Mouse (Mus musculus) limb, embryonic 10.5 days (tissue): ENCODE data around the gene Dclre1b. TPM values are rescaled to one million over a fixed set of nuclear protein-coding genes. Genes with fewer than 3 reads are reported as not detected.
A peak's percentile ranks its signal among the peaks of the same experiment; 100 is the strongest.
"Not testable (repeated sequence)": the region's sequence is repeated elsewhere in the genome, so short reads cannot be mapped to it uniquely, and the experiment has no call there.

ENCODE experiments used
- DNase-seq: peaks from one replicate; pipeline ENCODE4 v3.0.0-alpha.2; 2017; ENCODE audit warnings: low spot score
- H3K27ac ChIP-seq: fragments of 300-500 bp; sonication (generic); 2 replicates; pipeline ENCODE4 v1.5.1; 2016; ENCODE audit warnings: mild to moderate bottlenecking
- H3K27me3 ChIP-seq: fragments of 300-500 bp; sonication (generic); 2 replicates; pipeline ENCODE4 v1.6.1; 2016; ENCODE audit warnings: low read depth, mild to moderate bottlenecking; ENCODE audit not compliant: poor library complexity, severe bottlenecking
- H3K36me3 ChIP-seq: fragments of 300-500 bp; sonication (generic); 2 replicates; pipeline ENCODE4 v1.6.1; 2016; ENCODE audit warnings: mild to moderate bottlenecking, moderate library complexity
- H3K4me1 ChIP-seq: fragments of 300-500 bp; sonication (generic); 2 replicates; pipeline ENCODE4 v1.6.1; 2016
- H3K4me3 ChIP-seq: fragments of 300-500 bp; sonication (generic); 2 replicates; pipeline ENCODE4 v1.5.1; 2016; ENCODE audit warnings: mild to moderate bottlenecking, moderate library complexity
- H3K9me3 ChIP-seq: fragments of 300-500 bp; sonication (generic); replicated peaks from 2 replicates; pipeline ENCODE4 v1.6.1; 2016; ENCODE audit warnings: mild to moderate bottlenecking
- WGBS: fragments of 180-500 bp; shearing (Covaris S2); methylation state at CpG from one replicate; pipeline ENCODE4 v1.1.7; 2016; 5-methylcytosine and 5-hydroxymethylcytosine counted together
- polyA plus RNA-seq: library from polyadenylated mRNA; unstranded; fragments of >200 nt; fragmentation: Nextera tagmentation; extraction: Ambion mirVana; gene quantifications from 2 replicates; pipeline ENCODE4 v1.2.1, GENCODE M21; 2016

Gene Dclre1b
- polyA plus RNA-seq, 1 experiment from 2014 or later, result 37.9 TPM

DNA sequence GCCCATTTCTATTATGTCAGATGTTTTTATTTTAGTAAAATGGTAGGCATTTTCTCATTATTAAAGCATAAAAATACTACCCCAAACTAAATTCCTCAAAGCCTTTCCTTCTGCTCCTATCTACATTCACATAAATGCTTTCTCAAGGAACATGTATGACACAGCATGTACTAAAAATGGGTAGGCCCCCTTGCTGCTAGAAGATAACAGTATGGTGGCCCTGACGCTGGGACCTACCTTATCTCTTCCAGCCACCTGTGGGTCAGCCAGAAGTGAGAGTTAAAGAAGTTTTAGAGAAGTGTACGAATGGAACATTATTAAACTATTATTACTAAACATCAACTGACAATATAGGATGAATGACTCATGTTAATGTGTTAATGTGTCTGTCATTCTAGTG, 9.7 kb downstream of the Dclre1b start:
- no peaks in the 10 kb centered on the region; the same call in 1 of the 2 replicates for H3K4me1 ChIP-seq
- H3K36me3 ChIP-seq, result peaks cover 38% of the 10 kb centered on the region
- H3K27ac ChIP-seq, result no peak overlapping the region
- WGBS, result 80% methylated on average over 2 of the region's 2 CpGs
- no peak overlapping the region for H3K4me3 ChIP-seq
- DNase-seq, result no peak
- no peaks in the 10 kb centered on the region for H3K27me3 ChIP-seq
- H3K9me3 ChIP-seq, result no peaks in the 10 kb centered on the region

DNA sequence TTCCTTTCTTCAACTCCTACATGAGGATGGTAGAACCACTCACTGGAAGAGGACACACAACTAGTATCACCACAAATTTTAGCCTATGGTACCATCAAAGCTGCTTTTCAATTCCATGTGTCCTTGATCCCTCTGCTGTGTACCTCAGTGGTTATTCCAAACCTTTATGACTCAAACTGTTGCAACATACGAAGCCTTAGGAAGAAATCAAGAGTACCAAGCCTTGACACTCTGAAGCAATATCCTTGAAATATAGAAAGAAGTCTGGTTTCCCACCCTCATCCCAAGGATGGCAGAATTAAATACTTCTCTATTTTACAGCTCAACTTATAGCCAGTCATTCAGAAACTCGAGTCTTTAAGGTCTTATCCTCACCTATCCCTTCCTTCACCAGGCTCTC, 12.9 kb downstream of the Dclre1b start:
- H3K4me3 ChIP-seq, result no peak overlapping the region
- no peak for DNase-seq
- peaks cover 5% of the 10 kb centered on the region; the same call in 1 of the 2 replicates for H3K4me1 ChIP-seq
- no peaks in the 10 kb centered on the region for H3K9me3 ChIP-seq
- peaks cover 6% of the 10 kb centered on the region for H3K36me3 ChIP-seq
- H3K27ac ChIP-seq, result no peak overlapping the region
- WGBS, result 71% methylated on average over 2 of the region's 2 CpGs
- no peaks in the 10 kb centered on the region for H3K27me3 ChIP-seq

GRCm38 (mm10) chr3:103792566-103792965, 16.7 kb downstream of the Dclre1b start:
- H3K36me3 ChIP-seq, result no peaks in the 10 kb centered on the region
- DNase-seq, result no peak
- WGBS, result 92% methylated on average over 1 of the region's 1 CpGs
- H3K9me3 ChIP-seq, result no peaks in the 10 kb centered on the region
- H3K4me3 ChIP-seq, result no peak overlapping the region
- peaks cover 14% of the 10 kb centered on the region; the same call in 1 of the 2 replicates for H3K4me1 ChIP-seq
- H3K27me3 ChIP-seq, result no peaks in the 10 kb centered on the region
- no peak overlapping the region for H3K27ac ChIP-seq

DNA sequence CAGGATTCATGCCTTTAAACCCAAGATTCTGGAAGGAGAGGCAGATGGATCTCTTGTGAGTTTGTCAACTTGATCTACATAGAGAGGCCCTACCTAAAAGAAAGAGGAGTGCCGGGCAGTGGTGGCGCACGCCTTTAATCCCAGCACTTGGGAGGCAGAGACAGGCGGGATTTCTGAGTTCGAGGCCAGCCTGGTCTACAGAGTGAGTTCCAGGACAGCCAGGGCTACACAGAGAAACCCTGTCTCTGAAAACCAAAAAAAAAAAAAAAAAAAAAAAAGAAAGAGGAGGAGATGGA, 17.2 kb downstream of the Dclre1b start:
- H3K9me3 ChIP-seq, DNase-seq, H3K36me3 ChIP-seq, H3K27me3 ChIP-seq: not testable (repeated sequence)
- Histone ChIP-seq H3K27ac (0 out of 2 replicates have a peak overlapping the region, but pooled peaks have one; percentile 98), H3K4me1 (peaks cover 14% of the 10 kb centered on the region; the same call in 1 of the 2 replicates), H3K4me3 (peak overlapping the region; percentile 98)
- WGBS, result 89% methylated on average over 5 of the region's 5 CpGs

DNA sequence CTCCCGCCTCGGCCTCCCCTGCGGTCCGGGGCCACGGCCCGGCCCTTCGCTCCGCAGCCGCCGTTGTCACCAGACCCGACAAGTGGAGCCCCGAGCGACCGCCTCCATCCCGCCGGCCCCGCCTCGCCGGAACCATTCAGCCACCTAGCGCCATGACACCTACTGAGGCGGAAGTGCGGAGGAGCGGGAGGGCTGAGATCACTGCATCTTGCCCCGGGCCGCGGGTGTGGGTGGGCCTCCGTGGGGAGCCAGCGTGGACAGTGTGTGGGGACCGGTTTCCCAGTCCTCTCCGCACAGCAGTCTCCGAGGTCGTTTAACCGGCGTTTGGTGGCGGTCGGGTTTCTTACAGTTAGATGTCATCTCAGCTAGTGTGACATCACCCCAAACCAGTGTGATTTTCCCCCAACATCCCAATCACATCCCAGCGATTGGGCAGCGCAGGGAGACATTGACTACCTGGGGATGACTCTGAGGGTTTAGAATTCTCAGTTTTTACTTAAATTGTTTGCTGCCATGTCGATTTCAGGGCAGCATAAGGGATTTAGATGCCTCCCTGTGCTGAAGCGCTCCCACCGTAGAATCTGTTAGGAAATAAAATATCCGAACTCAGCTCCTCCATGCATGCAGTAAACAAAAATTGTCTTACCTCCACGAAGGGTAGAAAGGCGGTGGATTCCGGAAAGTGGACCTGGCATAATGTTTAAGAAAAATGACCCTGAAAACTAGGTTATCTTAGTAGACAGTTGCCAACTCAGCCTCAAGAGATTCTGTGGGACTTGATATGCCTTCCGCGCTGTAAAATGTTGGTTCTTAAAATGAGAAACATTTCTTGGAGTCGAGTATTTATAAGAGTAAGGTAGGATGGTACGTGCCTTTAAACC, 17.8 kb downstream of the Dclre1b start, which contains the start of gene Hipk1:
Gene Hipk1, minus strand, starts transcription at position 334 of the 881 bp plus-strand sequence.
- DNase-seq, result peak; percentile 95
- peaks cover 14% of the 10 kb centered on the region; the same call in 1 of the 2 replicates for H3K4me1 ChIP-seq
- no peaks in the 10 kb centered on the region for H3K36me3 ChIP-seq
- no peaks in the 10 kb centered on the region for H3K9me3 ChIP-seq
- peak within 1 kb of the TSS; percentile 98 for H3K27ac ChIP-seq
- WGBS, result 10% methylated on average over 49 of the region's 49 CpGs
- peak within 1 kb of the TSS; percentile 98 for H3K4me3 ChIP-seq
- H3K27me3 ChIP-seq, result no peaks in the 10 kb centered on the region

DNA sequence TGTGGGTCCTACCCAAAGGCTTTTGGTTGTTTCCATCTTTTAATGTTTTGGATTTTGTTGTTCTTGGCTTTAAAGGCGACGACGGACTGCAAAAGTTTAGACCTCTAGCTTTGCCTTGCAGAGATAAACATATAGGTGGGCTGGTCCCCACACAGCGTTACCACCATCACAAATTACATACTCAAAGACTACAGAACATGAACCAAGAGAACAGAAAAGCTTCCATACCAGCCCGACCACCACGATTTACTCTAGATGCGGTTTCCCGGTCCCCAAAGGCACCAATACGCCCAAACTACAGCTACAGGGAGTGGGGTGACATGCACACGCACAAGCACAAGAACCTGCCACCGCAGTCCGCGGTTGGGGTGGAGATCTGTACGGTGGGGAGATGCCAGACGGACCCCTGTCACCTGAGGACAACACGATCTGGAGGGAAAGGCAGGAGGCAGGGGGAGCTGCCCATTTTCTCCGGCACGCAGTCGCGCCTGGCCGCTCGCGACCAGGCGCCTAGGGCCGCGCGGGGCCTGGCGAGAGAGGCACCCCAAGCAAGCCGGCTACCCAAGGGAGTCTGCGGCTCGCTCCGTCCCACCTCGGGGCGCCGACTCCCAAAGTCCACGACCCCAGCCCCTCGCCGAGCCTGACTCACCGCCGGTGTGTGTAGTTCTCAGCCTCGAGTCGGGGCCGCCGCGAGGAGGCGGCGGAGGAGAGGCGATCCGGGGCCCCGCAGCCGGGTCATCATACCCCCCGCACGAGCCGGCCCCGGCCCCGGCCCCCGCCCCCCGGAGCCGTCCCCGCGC, 18.7 kb downstream of the Dclre1b start:
- peak; percentile 76 for DNase-seq
- Histone ChIP-seq H3K27ac (peak overlapping the region; percentile 98), H3K9me3 (no peaks in the 10 kb centered on the region), H3K4me1 (peaks cover 14% of the 10 kb centered on the region; the same call in 1 of the 2 replicates), H3K27me3 (no peaks in the 10 kb centered on the region), H3K36me3 (no peaks in the 10 kb centered on the region), H3K4me3 (peak overlapping the region; percentile 98)
- under 1% methylated on average over 55 of the region's 61 CpGs for WGBS

DNA sequence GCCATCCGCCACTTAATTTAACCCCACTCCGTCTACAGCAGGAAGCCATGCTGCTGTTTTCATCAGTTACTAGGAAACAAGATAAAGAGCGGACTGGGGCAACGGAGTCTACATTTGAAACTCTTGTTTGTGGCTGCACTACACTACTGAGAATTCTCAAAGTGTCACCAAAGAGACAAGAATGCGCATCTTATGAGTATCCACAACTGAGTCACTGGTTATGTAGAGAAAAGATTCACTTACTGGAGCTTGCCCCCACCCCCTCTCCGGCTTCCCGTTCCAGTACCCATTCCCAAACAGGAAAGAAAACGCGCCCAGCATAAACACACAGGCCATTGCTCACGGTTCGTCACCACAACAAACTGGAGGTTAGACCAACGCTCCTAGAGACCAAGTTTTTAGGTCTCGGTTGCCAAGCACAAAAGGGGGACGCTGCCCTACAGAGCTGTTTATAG, 19.3 kb downstream of the Dclre1b start:
- DNase-seq, result peak; percentile 45
- Histone ChIP-seq H3K9me3 (no peaks in the 10 kb centered on the region), H3K27me3 (no peaks in the 10 kb centered on the region), H3K4me3 (peak overlapping the region; percentile 98), H3K36me3 (no peaks in the 10 kb centered on the region), H3K4me1 (peaks cover 14% of the 10 kb centered on the region; the same call in 1 of the 2 replicates), H3K27ac (peak overlapping the region; percentile 98)
- 4% methylated on average over 14 of the region's 14 CpGs for WGBS

GRCm38 (mm10) chr3:103789096-103789495, 20.1 kb downstream of the Dclre1b start:
- 85% methylated on average over 7 of the region's 7 CpGs for WGBS
- Histone ChIP-seq H3K4me3 (no peak overlapping the region), H3K27me3 (no peaks in the 10 kb centered on the region), H3K9me3 (no peaks in the 10 kb centered on the region), H3K4me1 (peaks cover 14% of the 10 kb centered on the region; the same call in 1 of the 2 replicates), H3K27ac (no peak overlapping the region), H3K36me3 (no peaks in the 10 kb centered on the region)
- DNase-seq, result no peak

GRCm38 (mm10) chr3:103787225-103787624, 22.0 kb downstream of the Dclre1b start:
- H3K36me3 ChIP-seq, result no peaks in the 10 kb centered on the region
- H3K27me3 ChIP-seq, result no peaks in the 10 kb centered on the region
- 69% methylated on average over 7 of the region's 7 CpGs for WGBS
- peaks cover 14% of the 10 kb centered on the region for H3K4me1 ChIP-seq
- DNase-seq, result no peak
- H3K9me3 ChIP-seq, result no peaks in the 10 kb centered on the region
- H3K27ac ChIP-seq, result no peak overlapping the region
- no peak overlapping the region for H3K4me3 ChIP-seq

GRCm38 (mm10) chr3:103782844-103783609, 26.2 kb downstream of the Dclre1b start:
- no peaks in the 10 kb centered on the region for H3K9me3 ChIP-seq
- no peaks in the 10 kb centered on the region for H3K27me3 ChIP-seq
- no peak overlapping the region for H3K27ac ChIP-seq
- no peaks in the 10 kb centered on the region; the same call in 1 of the 2 replicates for H3K4me1 ChIP-seq
- no peak overlapping the region for H3K4me3 ChIP-seq
- DNase-seq, result no peak
- WGBS, result 85% methylated on average over 4 of the region's 4 CpGs
- peaks cover 3% of the 10 kb centered on the region for H3K36me3 ChIP-seq

DNA sequence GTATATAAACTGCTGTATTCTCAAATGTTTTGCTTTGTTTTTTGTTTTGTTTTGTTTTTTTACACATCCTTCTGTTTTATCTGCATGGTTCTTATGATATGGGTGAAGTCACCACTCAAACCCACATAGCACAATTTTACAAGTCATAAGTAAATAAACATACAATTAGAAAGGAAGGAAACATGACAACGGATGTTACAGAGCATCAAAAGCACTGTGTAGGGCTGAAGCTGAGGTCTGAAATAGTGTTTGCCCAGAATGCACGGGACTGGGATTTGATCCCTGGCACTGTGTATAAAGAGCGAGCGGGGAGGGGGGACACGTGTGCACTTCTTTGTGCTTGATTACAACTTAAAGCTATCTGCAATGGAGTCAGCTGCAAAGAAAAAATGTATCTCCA, 28.5 kb downstream of the Dclre1b start:
- DNase-seq, result no peak
- 86% methylated on average over 5 of the region's 5 CpGs for WGBS
- Histone ChIP-seq H3K9me3 (no peaks in the 10 kb centered on the region), H3K4me1 (no peaks in the 10 kb centered on the region; the same call in 1 of the 2 replicates), H3K27me3 (no peaks in the 10 kb centered on the region), H3K4me3 (no peak overlapping the region), H3K27ac (no peak overlapping the region), H3K36me3 (peaks cover 22% of the 10 kb centered on the region)

DNA sequence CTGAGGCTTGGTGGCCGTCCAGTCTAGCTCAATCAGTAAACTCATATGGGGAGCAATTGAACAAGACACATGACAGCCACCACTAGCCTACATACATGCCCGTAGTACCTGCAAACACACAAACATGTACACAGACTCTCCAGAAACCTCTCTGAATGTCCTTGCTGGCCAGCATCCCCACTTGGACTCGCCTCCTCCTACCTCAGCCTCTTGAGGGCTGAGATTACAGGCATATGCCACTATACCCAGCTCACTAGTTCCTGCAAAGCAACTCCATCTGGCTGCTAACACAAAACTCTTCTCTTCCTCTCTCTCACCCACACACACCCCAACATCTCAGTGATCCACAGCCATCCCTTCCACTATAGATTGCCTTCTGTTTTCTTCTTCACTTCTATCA, 29.0 kb downstream of the Dclre1b start:
- Histone ChIP-seq H3K27me3 (no peaks in the 10 kb centered on the region), H3K4me1 (no peaks in the 10 kb centered on the region; the same call in 1 of the 2 replicates), H3K9me3 (no peaks in the 10 kb centered on the region), H3K27ac (no peak overlapping the region), H3K36me3 (peaks cover 27% of the 10 kb centered on the region), H3K4me3 (no peak overlapping the region)
- 90% methylated on average over 3 of the region's 3 CpGs for WGBS
- DNase-seq, result no peak
